Mouse (Mus musculus) CH12.LX (cell line): ENCODE data around the gene Inpp5b. TPM values are rescaled to one million over a fixed set of nuclear protein-coding genes. Genes with fewer than 3 reads are reported as not detected.

Source experiments
- DNase-seq: peaks from one replicate; pipeline ENCODE4 v3.0.0-alpha.2; 2013; ENCODE audit errors: extremely low read depth
- H3K27ac ChIP-seq: 2 replicates; pipeline ENCODE4 v1.5.1; 2012; ENCODE audit warnings: low read depth, mild to moderate bottlenecking, control low read depth, moderate library complexity; ENCODE audit not compliant: insufficient read depth
- H3K27me3 ChIP-seq: replicated peaks from 2 replicates; pipeline ENCODE3; 2012; ENCODE audit warnings: inconsistent platforms
- H3K36me3 ChIP-seq, 2 experiments: replicated peaks in 1 of 2; 2 replicates each; pipeline versions ENCODE3 to v1.6.1; 2012; ENCODE audit warnings: inconsistent platforms in 1 of 2, low read length in 1 of 2, mild to moderate bottlenecking in 1 of 2, mixed read lengths in 1 of 2, moderate library complexity in 1 of 2; ENCODE audit not compliant: control insufficient read depth in 1 of 2, insufficient read depth in 1 of 2
- H3K4me1 ChIP-seq, 2 experiments: 2 replicates each; pipeline ENCODE4 v1.6.1; 2012; ENCODE audit warnings: inconsistent platforms in 1 of 2, moderate library complexity in 1 of 2; ENCODE audit not compliant: insufficient read depth in 2 of 2, control insufficient read depth in 1 of 2
- H3K4me2 ChIP-seq: 2 replicates; pipeline ENCODE4 v1.6.1; 2012; ENCODE audit warnings: low read depth, mild to moderate bottlenecking, control low read depth; ENCODE audit not compliant: poor library complexity, insufficient read depth, severe bottlenecking
- H3K4me3 ChIP-seq, 3 experiments: fragments of 150-350 bp in 1 of 3; sonication (generic) in 1 of 3; replicated peaks in 1 of 3; 2 replicates each; pipeline versions ENCODE3 to v1.5.1; 2011 to 2012; ENCODE audit warnings: low read depth in 2 of 3, low read length in 2 of 3, mild to moderate bottlenecking in 2 of 3, moderate library complexity in 2 of 3, control low read depth in 1 of 3, improper control_type of control experiment in 1 of 3, inconsistent platforms in 1 of 3, mixed read lengths in 1 of 3; ENCODE audit not compliant: poor library complexity in 1 of 3
- H3K79me2 ChIP-seq: replicated peaks from 2 replicates; pipeline ENCODE4 v1.6.1; 2012; ENCODE audit warnings: mild to moderate bottlenecking, moderate library complexity; ENCODE audit not compliant: control insufficient read depth, poor library complexity, insufficient read depth, severe bottlenecking; ENCODE audit errors: extremely low read depth
- H3K9ac ChIP-seq: 2 replicates; pipeline ENCODE4 v1.6.1; 2012; ENCODE audit warnings: low read depth, mild to moderate bottlenecking, control low read depth, moderate library complexity; ENCODE audit not compliant: insufficient read depth
- H3K9me3 ChIP-seq: replicated peaks from 2 replicates; pipeline ENCODE3; 2012; ENCODE audit warnings: low read length, inconsistent platforms, mixed read lengths
- BHLHE40 ChIP-seq: IDR thresholded peaks from 2 replicates; pipeline ENCODE4 v1.6.1; 2011; ENCODE audit warnings: mild to moderate bottlenecking, low read depth, low read length, improper control_type of control experiment
- CHD1 ChIP-seq: IDR thresholded peaks from 2 replicates; pipeline ENCODE4 v1.6.1; 2012; ENCODE audit warnings: low read depth, low read length, improper control_type of control experiment, inconsistent platforms
- CHD2 ChIP-seq: IDR thresholded peaks from 2 replicates; pipeline ENCODE4 v1.6.1; 2011; ENCODE audit warnings: low read length, improper control_type of control experiment
- CTCF ChIP-seq, 2 experiments: IDR thresholded peaks in 1 of 2; conservative IDR thresholded peaks in 1 of 2; 2 replicates each; pipeline ENCODE4 v1.5.1; 2011 to 2012; ENCODE audit warnings: low read depth in 2 of 2, low read length in 2 of 2, improper control_type of control experiment in 1 of 2, inconsistent platforms in 1 of 2, mild to moderate bottlenecking in 1 of 2, moderate library complexity in 1 of 2
- E2F4 ChIP-seq: IDR thresholded peaks from 2 replicates; pipeline ENCODE4 v1.6.1; 2011; ENCODE audit warnings: low read depth, low read length, improper control_type of control experiment; ENCODE audit not compliant: insufficient replicate concordance
- ELF1 ChIP-seq: IDR thresholded peaks from 2 replicates; pipeline ENCODE4 v1.6.1; 2014; ENCODE audit warnings: low read depth, mild to moderate bottlenecking, inconsistent platforms, low read length, improper control_type of control experiment
- EP300 ChIP-seq: IDR thresholded peaks from 2 replicates; pipeline ENCODE4 v1.6.1; 2011; ENCODE audit warnings: low read length, improper control_type of control experiment
- ETS1 ChIP-seq: conservative IDR thresholded peaks from 2 replicates; pipeline ENCODE4 v1.6.1; 2012; ENCODE audit warnings: low read depth, mild to moderate bottlenecking, inconsistent platforms, low read length, improper control_type of control experiment, moderate library complexity
- GABPA ChIP-seq: IDR thresholded peaks from 2 replicates; pipeline ENCODE4 v1.6.1; 2012; ENCODE audit warnings: low read depth, low read length, improper control_type of control experiment, inconsistent platforms; ENCODE audit not compliant: insufficient replicate concordance
- HCFC1 ChIP-seq: IDR thresholded peaks from 2 replicates; pipeline ENCODE4 v1.6.1; 2012; ENCODE audit warnings: low read depth, mild to moderate bottlenecking, inconsistent platforms, low read length, improper control_type of control experiment
- IRF4 ChIP-seq: IDR thresholded peaks from 2 replicates; pipeline ENCODE4 v1.6.1; 2014; ENCODE audit warnings: low read depth, mild to moderate bottlenecking, inconsistent platforms, low read length, improper control_type of control experiment
- JUN ChIP-seq: IDR thresholded peaks from 2 replicates; pipeline ENCODE4 v1.6.1; 2011; ENCODE audit warnings: low read depth, mild to moderate bottlenecking, low read length, improper control_type of control experiment, moderate library complexity; ENCODE audit not compliant: insufficient read depth
- JUND ChIP-seq: conservative IDR thresholded peaks from 2 replicates; pipeline ENCODE4 v1.6.1; 2011; ENCODE audit warnings: low read depth, low read length, improper control_type of control experiment
- KAT2A ChIP-seq: IDR thresholded peaks from 2 replicates; pipeline ENCODE4 v1.6.1; 2012; ENCODE audit warnings: low read length, improper control_type of control experiment, inconsistent platforms; ENCODE audit not compliant: insufficient replicate concordance
- MAFK ChIP-seq: IDR thresholded peaks from 2 replicates; pipeline ENCODE4 v1.6.1; 2011; ENCODE audit warnings: low read length, improper control_type of control experiment; ENCODE audit not compliant: insufficient replicate concordance
- MAX ChIP-seq: IDR thresholded peaks from 2 replicates; pipeline ENCODE4 v1.6.1; 2011; ENCODE audit warnings: low read length, improper control_type of control experiment
- MAZ ChIP-seq: IDR thresholded peaks from 2 replicates; pipeline ENCODE4 v1.6.1; 2012; ENCODE audit warnings: low read depth, mild to moderate bottlenecking, inconsistent platforms, low read length, improper control_type of control experiment, moderate library complexity
- MEF2A ChIP-seq: IDR thresholded peaks from 2 replicates; pipeline ENCODE4 v1.6.1; 2014; ENCODE audit warnings: low read depth, mild to moderate bottlenecking, inconsistent platforms, low read length, improper control_type of control experiment, borderline replicate concordance
- MXI1 ChIP-seq: IDR thresholded peaks from 2 replicates; pipeline ENCODE4 v1.6.1; 2011; ENCODE audit warnings: mild to moderate bottlenecking, low read depth, low read length, improper control_type of control experiment
- MYC ChIP-seq: IDR thresholded peaks from 2 replicates; pipeline ENCODE4 v1.6.1; 2011; ENCODE audit warnings: low read depth, mild to moderate bottlenecking, improper control_type of control experiment, low read length
- NELFE ChIP-seq: IDR thresholded peaks from 2 replicates; pipeline ENCODE4 v1.6.1; 2011; ENCODE audit warnings: low read depth, low read length, improper control_type of control experiment
- NRF1 ChIP-seq: IDR thresholded peaks from 2 replicates; pipeline ENCODE4 v1.6.1; 2014; ENCODE audit warnings: low read depth, mild to moderate bottlenecking, inconsistent platforms, low read length, improper control_type of control experiment, moderate library complexity
- PAX5 ChIP-seq: IDR thresholded peaks from 2 replicates; pipeline ENCODE4 v1.6.1; 2012; ENCODE audit warnings: low read length, inconsistent platforms, mixed read lengths
- POLR2A ChIP-seq: IDR thresholded peaks from 2 replicates; pipeline ENCODE4 v1.6.1; 2011; ENCODE audit warnings: low read depth, mild to moderate bottlenecking, improper control_type of control experiment, low read length
- POLR2AphosphoS2 ChIP-seq: IDR thresholded peaks from 2 replicates; pipeline ENCODE4 v1.6.1; 2011; ENCODE audit warnings: low read depth, low read length, improper control_type of control experiment
- RAD21 ChIP-seq: IDR thresholded peaks from 2 replicates; pipeline ENCODE4 v1.6.1; 2011; ENCODE audit warnings: low read depth, mild to moderate bottlenecking, low read length, improper control_type of control experiment, moderate library complexity
- RCOR1 ChIP-seq: conservative IDR thresholded peaks from 2 replicates; pipeline ENCODE4 v1.6.1; 2012; ENCODE audit warnings: low read depth, mild to moderate bottlenecking, inconsistent platforms, low read length, improper control_type of control experiment
- SIN3A ChIP-seq: IDR thresholded peaks from 2 replicates; pipeline ENCODE4 v1.6.1; 2012; ENCODE audit warnings: low read length, improper control_type of control experiment, inconsistent platforms
- SMC3 ChIP-seq: IDR thresholded peaks from 2 replicates; pipeline ENCODE4 v1.6.1; 2011; ENCODE audit warnings: low read depth, low read length, improper control_type of control experiment
- TBP ChIP-seq: conservative IDR thresholded peaks from 2 replicates; pipeline ENCODE4 v1.6.1; 2011; ENCODE audit warnings: low read depth, low read length, improper control_type of control experiment
- TCF12 ChIP-seq: IDR thresholded peaks from 2 replicates; pipeline ENCODE4 v1.6.1; 2014; ENCODE audit warnings: low read depth, mild to moderate bottlenecking, inconsistent platforms, low read length, improper control_type of control experiment
- UBTF ChIP-seq: IDR thresholded peaks from 2 replicates; pipeline ENCODE4 v1.6.1; 2012; ENCODE audit warnings: low read depth, mild to moderate bottlenecking, inconsistent platforms, low read length, improper control_type of control experiment, moderate library complexity
- USF1 ChIP-seq: IDR thresholded peaks from 2 replicates; pipeline ENCODE4 v1.6.1; 2014; ENCODE audit warnings: low read depth, mild to moderate bottlenecking, inconsistent platforms, low read length, improper control_type of control experiment
- USF2 ChIP-seq: conservative IDR thresholded peaks from 2 replicates; pipeline ENCODE4 v1.6.1; 2011; ENCODE audit warnings: low read depth, low read length, improper control_type of control experiment
- ZC3H11A ChIP-seq: IDR thresholded peaks from 2 replicates; pipeline ENCODE4 v1.6.1; 2012; ENCODE audit warnings: low read depth, mild to moderate bottlenecking, inconsistent platforms, low read length, improper control_type of control experiment
- ZKSCAN1 ChIP-seq: IDR thresholded peaks from 2 replicates; pipeline ENCODE4 v1.6.1; 2012; ENCODE audit warnings: low read depth, inconsistent platforms, low read length, improper control_type of control experiment, borderline replicate concordance
- ZMIZ1 ChIP-seq: IDR thresholded peaks from 2 replicates; pipeline ENCODE4 v1.6.1; 2012; ENCODE audit warnings: low read depth, mild to moderate bottlenecking, inconsistent platforms, low read length, improper control_type of control experiment
- ZNF384 ChIP-seq: IDR thresholded peaks from 2 replicates; pipeline ENCODE4 v1.6.1; 2012; ENCODE audit warnings: low read depth, low read length, improper control_type of control experiment, inconsistent platforms
- dilution Hi-C: fragments of 300-500 bp; cut with MboI; formaldehyde crosslinking; loops from 2 replicates; pipeline ENCODE4 v1.14.3; 2020; ENCODE audit warnings: low sequenced_read_pairs; ENCODE audit not compliant: extremely low pct_unique_long_range_greater_than_20kb, extremely low pct_ligation_motif_present
- in situ Hi-C: fragments of 300-500 bp; cut with MboI; formaldehyde crosslinking; loops from 3 replicates; pipeline ENCODE4 v1.14.3; 2019; ENCODE audit warnings: low sequenced_read_pairs, low pct_ligation_motif_present, low pct_unique_long_range_greater_than_20kb, mixed read lengths
- polyA plus RNA-seq: library from polyadenylated mRNA; unstranded; fragments of >175 nt; gene quantifications from 2 replicates; pipeline ENCODE4 v1.2.1, GENCODE M21; 2012; ENCODE audit warnings: low read depth; ENCODE audit not compliant: insufficient read length
- total RNA-seq, 2 experiments: library from RNA; depleted of rRNA; stranded (reverse); fragments of 300-350 nt in 1 of 2; fragments of >200 nt in 1 of 2; gene quantifications; 2 replicates each; pipeline ENCODE4 v1.2.3; 2012 to 2014

Inpp5b gene
- total and polyA plus RNA-seq, 3 experiments: 25.6 to 34.0 (median 26.2) TPM

- dilution Hi-C loops: no loop called here
- Histone ChIP-seq H3K4me2 (peak within 1 kb of the TSS; percentile 87), H3K27me3 (no peaks in the 10 kb centered on the region), H3K9me3 (no peaks in the 10 kb centered on the region), H3K4me3 (peak within 1 kb of the TSS; percentile 89 to 94 (median 89)), H3K79me2 (peaks cover 37% of the 10 kb centered on the region), H3K36me3 (peaks cover 24 to 54% of the 10 kb centered on the region in 2 experiments), H3K27ac (peak within 1 kb of the TSS; percentile 63), H3K4me1 (peaks cover 4 to 35% of the 10 kb centered on the region in 2 experiments), H3K9ac (peak within 1 kb of the TSS; percentile 81)
- peak; percentile 87 for DNase-seq
- in situ Hi-C loops: loop anchor here (10.0 kb wide), 1 partner anchor 54 kb away; no protein-coding TSS in a partner anchor
- no peak for TF ChIP-seq USF1
- TF ChIP-seq POLR2A: peak; percentile 94
- TF ChIP-seq ZMIZ1: peak; percentile 89
- TF ChIP-seq ZNF384: no peak
- no peak for TF ChIP-seq POLR2AphosphoS2
- no peak for TF ChIP-seq USF2
- no peak for TF ChIP-seq ZC3H11A
- peak; percentile 54; the same call in 1 of the 2 replicates for TF ChIP-seq SIN3A
- peak; percentile 96 for TF ChIP-seq ELF1
- TF ChIP-seq GABPA: no peak; the same call in 1 of the 2 replicates
- TF ChIP-seq E2F4: no peak
- peak; percentile 83 for TF ChIP-seq HCFC1
- no peak for TF ChIP-seq PAX5
- no peak for TF ChIP-seq MYC
- no peak for TF ChIP-seq CHD2
- TF ChIP-seq MAX: no peak; the same call in 1 of the 2 replicates
- TF ChIP-seq RCOR1: no peak
- TF ChIP-seq UBTF: peak; percentile 74; the same call in 1 of the 2 replicates
- no peak for TF ChIP-seq NRF1
- TF ChIP-seq IRF4: no peak
- peak; percentile 47; the same call in 1 of the 2 replicates for TF ChIP-seq TCF12
- no peak for TF ChIP-seq JUND
- TF ChIP-seq BHLHE40: peak; percentile 18; the same call in 1 of the 2 replicates
- no peak for TF ChIP-seq MAFK
- no peak for TF ChIP-seq CHD1
- TF ChIP-seq NELFE: peak; percentile 82
- TF ChIP-seq EP300: no peak
- peak; percentile 80 for TF ChIP-seq MXI1
- TF ChIP-seq KAT2A: peak; percentile 70; the same call in 1 of the 2 replicates
- TF ChIP-seq CTCF (conservative IDR thresholded peaks at IDR 0.05 in 1 of 2, IDR thresholded peaks at IDR 0.05 in 1 of 2; ENCODE audit: low read depth in 2 of 2, low read length in 2 of 2): no peak
- TF ChIP-seq SMC3: no peak
- no peak for TF ChIP-seq RAD21
- no peak for TF ChIP-seq TBP
- TF ChIP-seq ZKSCAN1: no peak
- TF ChIP-seq ETS1: no peak
- TF ChIP-seq MAZ: 0 out of 2 replicates have a peak, but pooled peaks have one; percentile 74
- no peak for TF ChIP-seq MEF2A
- no peak for TF ChIP-seq JUN
Observed at GRCm38 (mm10) chr4:124850261-124850913, 108.7 kb downstream of the Inpp5b start, which contains the start of gene Yrdc. Gene Yrdc, plus strand, starts transcription at chr4:124850679.
